Mouse (Mus musculus): ENCODE results near the gene Ace. TPM values are rescaled to one million over a fixed set of nuclear protein-coding genes. Genes with fewer than 3 reads are reported as not detected.

Ace gene
- total and polyA plus RNA-seq, 3 experiments: not detected

- TF ChIP-seq RAD21 (IDR thresholded peaks at IDR 0.05; ENCODE audit: low read depth, low read length): no peak
- no peak for TF ChIP-seq MYB (IDR thresholded peaks at IDR 0.05; ENCODE audit: low read depth, low read length)
- TF ChIP-seq MXI1 (IDR thresholded peaks at IDR 0.05; ENCODE audit: low read depth, low read length): no peak
- TF ChIP-seq USF2 (IDR thresholded peaks at IDR 0.05; ENCODE audit: borderline replicate concordance in 1 of 2, insufficient read depth in 1 of 2, low read depth in 1 of 2, low read length in 2 of 2): no peak
- TF ChIP-seq MEF2A (IDR thresholded peaks at IDR 0.05; ENCODE audit: extremely low read depth, insufficient replicate concordance, low read depth, low read length, poor library complexity, severe bottlenecking): no peak
- TF ChIP-seq TAL1 (IDR thresholded peaks at IDR 0.05; ENCODE audit: low read length): peak; percentile 30; the same call in 1 of the 2 replicates
- TF ChIP-seq POLR2AphosphoS2 (IDR thresholded peaks at IDR 0.05; ENCODE audit: low read length): no peak
Observed at GRCm38 (mm10) chr11:105959355-105959754, 8.4 kb upstream of the Ace start (continued).

- DNase-seq (ENCODE audit: low read depth, low spot score): peak; percentile 68
- H3K79me2 ChIP-seq (ENCODE audit: control insufficient read depth, insufficient read depth, low read length, poor library complexity): no peaks in the 10 kb centered on the region
- 0 out of 4 replicates have a peak, but pooled peaks cover 0 to 1% of the 10 kb centered on the region in 2 experiments for H3K36me3 ChIP-seq (ENCODE audit: control insufficient read depth in 1 of 2, insufficient read depth in 2 of 2, low read length in 2 of 2)
- no peaks in the 10 kb centered on the region for H3K9me3 ChIP-seq (replicated peaks; ENCODE audit: insufficient read depth, low read length)
- peak; percentile 86 for TF ChIP-seq ZNF384 (IDR thresholded peaks at IDR 0.05; ENCODE audit: low read depth, low read length)
- TF ChIP-seq CTCF (IDR thresholded peaks at IDR 0.05 in 2 of 3, conservative IDR thresholded peaks at IDR 0.05 in 1 of 3; ENCODE audit: control insufficient read depth in 1 of 3, insufficient read depth in 1 of 3, low read depth in 2 of 3, low read length in 3 of 3, poor library complexity in 1 of 3, severe bottlenecking in 1 of 3): peak in 2 of 3 experiments; percentile 61 to 74
- peak; percentile 57 for TF ChIP-seq SMC3 (IDR thresholded peaks at IDR 0.05; ENCODE audit: low read depth, low read length)
- peak; percentile 33; the same call in 1 of the 2 replicates for TF ChIP-seq ZC3H11A (IDR thresholded peaks at IDR 0.05; ENCODE audit: low read depth, low read length)
- TF ChIP-seq RAD21 (IDR thresholded peaks at IDR 0.05; ENCODE audit: low read depth, low read length): peak; percentile 61
- no peak for TF ChIP-seq CHD2 (IDR thresholded peaks at IDR 0.05; ENCODE audit: low read length)
- no peak for TF ChIP-seq MAX (IDR thresholded peaks at IDR 0.05; ENCODE audit: low read length)
- H3K27ac ChIP-seq (ENCODE audit: control insufficient read depth, low read depth, low read length): no peak overlapping the region
- H3K4me3 ChIP-seq (ENCODE audit: control insufficient read depth in 1 of 2, insufficient read depth in 1 of 2, low read depth in 2 of 2, low read length in 2 of 2): no peak overlapping the region
- no peaks in the 10 kb centered on the region for H3K27me3 ChIP-seq (ENCODE audit: control insufficient read depth in 1 of 2, insufficient read depth in 2 of 2, low read length in 2 of 2)
- H3K4me1 ChIP-seq (ENCODE audit: control insufficient read depth in 1 of 2, insufficient read depth in 2 of 2, low read length in 2 of 2): peaks cover 0 to 8% of the 10 kb centered on the region in 2 experiments; a peak in 2 of 4 replicates
- no peak overlapping the region for H3K9ac ChIP-seq (ENCODE audit: control insufficient read depth, low read depth, low read length, poor library complexity, severe bottlenecking)
Observed at GRCm38 (mm10) chr11:105964691-105965090, 3.1 kb upstream of the Ace start.

GRCm38 (mm10) chr11:105966288-105966687, 1.5 kb upstream of the Ace start:
- no peaks in the 10 kb centered on the region for H3K36me3 ChIP-seq (ENCODE audit: control insufficient read depth in 1 of 2, insufficient read depth in 2 of 2, low read length in 2 of 2)
- no peak overlapping the region for H3K9ac ChIP-seq (ENCODE audit: control insufficient read depth, low read depth, low read length, poor library complexity, severe bottlenecking)
- H3K4me1 ChIP-seq (ENCODE audit: control insufficient read depth in 1 of 2, insufficient read depth in 2 of 2, low read length in 2 of 2): peaks cover 0 to 4% of the 10 kb centered on the region in 2 experiments; a peak in 1 of 4 replicates
- H3K27me3 ChIP-seq (ENCODE audit: control insufficient read depth in 1 of 2, insufficient read depth in 2 of 2, low read length in 2 of 2): no peaks in the 10 kb centered on the region
- H3K79me2 ChIP-seq (ENCODE audit: control insufficient read depth, insufficient read depth, low read length, poor library complexity): no peaks in the 10 kb centered on the region
- H3K4me3 ChIP-seq (ENCODE audit: control insufficient read depth in 1 of 2, insufficient read depth in 1 of 2, low read depth in 2 of 2, low read length in 2 of 2): no peak overlapping the region
- H3K9me3 ChIP-seq (replicated peaks; ENCODE audit: insufficient read depth, low read length): no peaks in the 10 kb centered on the region
- no peak for DNase-seq (ENCODE audit: low read depth, low spot score)
- H3K27ac ChIP-seq (ENCODE audit: control insufficient read depth, low read depth, low read length): no peak overlapping the region
- TF ChIP-seq GATA1 (IDR thresholded peaks at IDR 0.05; ENCODE audit: low read depth, low read length) (no peak), UBTF (IDR thresholded peaks at IDR 0.05; ENCODE audit: borderline replicate concordance, insufficient read depth, low read depth, low read length) (no peak), USF2 (IDR thresholded peaks at IDR 0.05; ENCODE audit: borderline replicate concordance in 1 of 2, insufficient read depth in 1 of 2, low read depth in 1 of 2, low read length in 2 of 2) (no peak), EP300 (IDR thresholded peaks at IDR 0.05; ENCODE audit: low read depth in 1 of 2, low read length in 2 of 2) (no peak), POLR2A (IDR thresholded peaks at IDR 0.05; ENCODE audit: control insufficient read depth in 1 of 2, insufficient read depth in 1 of 2, low read depth in 1 of 2, low read length in 2 of 2, poor library complexity in 1 of 2) (no peak)

All from MEL (cell line).